Mouse (Mus musculus): ENCODE measurements around the gene Ano6.
A peak's percentile ranks its signal among the peaks of the same experiment; 100 is the strongest.

Gene Ano6

GRCm38 (mm10) chr15:95768703-95769102, 21.9 kb upstream of the Ano6 start:
- DNase-seq, result no peak

- no peak for DNase-seq
These were observed 21.1 kb upstream of the Ano6 start for GRCm38 (mm10) chr15:95769576-95769975.

- no peak for DNase-seq
These were observed 20.3 kb upstream of the Ano6 start for GRCm38 (mm10) chr15:95770307-95770706.

- DNase-seq, result no peak
These were observed 18.3 kb upstream of the Ano6 start for GRCm38 (mm10) chr15:95772374-95772773.

GRCm38 (mm10) chr15:95772861-95773836, 17.5 kb upstream of the Ano6 start:
- no peak for DNase-seq

GRCm38 (mm10) chr15:95774197-95774596, 16.4 kb upstream of the Ano6 start:
- no peak for DNase-seq

- DNase-seq, result no peak
These were observed 15.8 kb upstream of the Ano6 start for GRCm38 (mm10) chr15:95774674-95775414.

GRCm38 (mm10) chr15:95777743-95778142, 12.9 kb upstream of the Ano6 start:
- no peak for DNase-seq

GRCm38 (mm10) chr15:95778710-95779109, 11.9 kb upstream of the Ano6 start:
- no peak for DNase-seq

- no peak for DNase-seq
These were observed 4.0 kb upstream of the Ano6 start for GRCm38 (mm10) chr15:95786624-95787023.

- DNase-seq, result no peak
These were observed 3.1 kb upstream of the Ano6 start for GRCm38 (mm10) chr15:95787578-95787977.

GRCm38 (mm10) chr15:95789562-95790528, 798 bp upstream of the Ano6 start:
- peak; percentile 20 for DNase-seq

GRCm38 (mm10) chr15:95791141-95791791, 623 bp downstream of the Ano6 start:
- DNase-seq, result no peak

- no peak for DNase-seq
These were observed 1.2 kb downstream of the Ano6 start for GRCm38 (mm10) chr15:95791855-95792254.

- DNase-seq, result no peak
These were observed 1.9 kb downstream of the Ano6 start for GRCm38 (mm10) chr15:95792261-95793260.

GRCm38 (mm10) chr15:95793748-95794491, 3.3 kb downstream of the Ano6 start:
- no peak for DNase-seq

GRCm38 (mm10) chr15:95794611-95795565, 4.2 kb downstream of the Ano6 start:
- no peak for DNase-seq

- no peak for DNase-seq
These were observed 5.4 kb downstream of the Ano6 start for GRCm38 (mm10) chr15:95796062-95796461.
